Mouse (Mus musculus): ENCODE data around the gene Pick1. TPM values are rescaled to one million over a fixed set of nuclear protein-coding genes. Genes with fewer than 3 reads are reported as not detected.

Gene Pick1
- total RNA-seq (2021), result 18.6 and 22.9 TPM in 2 replicates
- long read RNA-seq, experiment 1, transcript Pick1-201 (13 exons, 1,977 nt), result major isoform, 13 of 25 reads
- long read RNA-seq, experiment 1, partial matches to known transcripts, result 7 of 25 reads
- long read RNA-seq, experiment 1, other reads (novel, unspliced or antisense), result 3 of 25 reads
- long read RNA-seq, experiment 2, partial matches to known transcripts, result 3 of 10 reads
- long read RNA-seq, experiment 2, other reads (novel, unspliced or antisense), result 3 of 10 reads

DNA sequence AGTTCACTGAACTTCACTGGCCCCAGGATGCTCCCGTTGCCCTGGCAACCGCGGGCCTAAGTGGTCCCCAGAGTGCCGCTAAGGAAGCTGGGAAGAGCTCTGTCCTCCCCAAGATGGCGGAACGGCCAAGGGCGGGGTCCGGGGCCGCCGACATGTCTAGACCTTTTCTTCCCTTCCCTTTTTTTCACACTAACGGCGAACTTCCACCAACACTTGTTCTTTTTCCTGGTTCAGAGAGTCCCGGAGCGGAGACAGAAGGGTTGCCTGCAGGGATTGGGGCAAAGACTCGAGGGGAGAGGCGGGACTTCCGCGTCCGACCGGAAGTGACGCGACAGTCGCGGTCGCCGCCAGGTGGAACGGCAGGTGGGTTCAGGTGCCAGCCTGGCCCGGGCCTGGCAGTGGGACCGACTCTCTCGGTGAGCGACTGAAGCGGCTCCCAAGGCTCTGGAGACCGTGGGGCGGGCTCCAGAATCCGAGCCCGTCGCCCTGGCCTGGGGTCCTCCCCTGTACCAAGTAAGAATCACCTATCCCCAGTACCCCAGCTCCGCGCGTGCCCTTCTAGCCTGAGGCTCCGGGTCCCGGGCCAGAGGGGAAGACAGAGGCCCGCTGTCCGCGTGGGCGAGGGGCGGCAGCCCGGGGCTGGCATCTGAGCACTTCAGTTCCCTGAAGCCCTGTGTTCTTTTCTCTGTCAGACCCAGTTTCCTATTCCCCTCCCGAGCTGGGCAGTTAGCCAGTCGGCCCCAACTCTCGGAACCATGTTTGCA is at the start of gene Pick1, which contains the start of gene Gm49486:
TSS of gene Pick1 (plus strand) at position 116 of the 764 bp plus-strand sequence.
TSS of gene Gm49486 (plus strand) at position 334 of the 764 bp plus-strand sequence.
- DNase-seq, result peak; percentile 93

GRCm38 (mm10) chr15:79185213-79185612 is 43.8 kb upstream of the Pick1 start:
- no peak for DNase-seq

DNA sequence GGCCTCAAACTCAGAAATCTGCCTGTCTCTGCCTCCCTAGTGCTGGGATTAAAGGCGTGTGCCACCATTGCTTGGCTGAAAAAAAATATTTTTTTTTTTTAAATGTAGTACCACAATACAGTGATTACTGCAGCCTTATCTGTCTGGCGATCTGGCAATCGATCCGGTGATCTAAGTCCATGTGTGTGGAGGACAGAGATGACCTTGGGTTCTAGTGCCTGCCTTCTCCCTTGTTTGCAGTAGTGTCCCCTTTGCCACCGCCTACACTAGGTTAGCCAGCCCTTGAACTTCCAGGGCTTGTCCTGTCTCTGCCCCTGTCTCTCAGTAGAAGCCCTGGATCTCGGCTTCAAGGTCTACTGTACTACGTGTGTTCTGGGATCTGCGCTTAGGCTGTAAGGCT is 41.2 kb upstream of the Pick1 start:
- no peak for DNase-seq

DNA sequence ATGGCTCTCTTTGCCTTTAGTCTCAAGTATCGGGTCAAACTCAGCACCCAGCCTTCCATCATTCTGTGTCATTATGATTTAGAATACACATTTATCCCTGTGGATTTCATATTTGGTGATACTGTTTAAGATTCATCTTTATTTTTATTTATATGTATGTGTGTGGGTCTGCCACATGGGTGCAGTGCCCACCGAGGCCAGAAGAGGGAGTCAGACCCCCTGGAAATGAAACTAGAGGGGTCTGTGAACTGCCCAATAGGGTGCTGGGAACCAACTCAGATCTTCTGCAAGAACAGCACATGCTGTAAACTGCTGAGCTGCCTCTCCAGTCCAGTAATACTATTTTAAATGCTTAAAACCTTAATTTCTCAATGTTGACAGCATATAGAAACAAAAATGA is 37.5 kb upstream of the Pick1 start:
- DNase-seq, result no peak

DNA sequence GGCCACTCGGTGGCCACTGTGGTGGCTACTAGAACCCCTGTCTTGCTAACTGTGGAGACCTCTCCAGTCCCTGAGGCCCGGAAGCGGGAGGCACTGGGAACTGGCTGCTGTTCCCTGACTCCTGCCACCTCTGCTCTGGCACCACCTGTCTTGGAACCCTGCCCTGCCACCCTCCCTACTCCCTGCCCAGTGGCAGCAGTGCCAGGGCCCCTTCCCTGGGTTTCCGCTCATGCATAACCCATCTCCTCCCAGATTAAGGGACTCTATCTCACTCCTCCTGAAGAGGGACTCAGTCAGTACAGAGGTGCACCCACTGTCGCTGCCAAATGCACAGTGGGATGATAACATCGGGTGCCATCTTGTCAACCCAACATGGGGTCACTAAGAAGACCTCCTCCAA is 36.5 kb upstream of the Pick1 start:
- DNase-seq, result no peak

GRCm38 (mm10) chr15:79192885-79193845 is 35.8 kb upstream of the Pick1 start:
- peak; percentile 24 for DNase-seq

DNA sequence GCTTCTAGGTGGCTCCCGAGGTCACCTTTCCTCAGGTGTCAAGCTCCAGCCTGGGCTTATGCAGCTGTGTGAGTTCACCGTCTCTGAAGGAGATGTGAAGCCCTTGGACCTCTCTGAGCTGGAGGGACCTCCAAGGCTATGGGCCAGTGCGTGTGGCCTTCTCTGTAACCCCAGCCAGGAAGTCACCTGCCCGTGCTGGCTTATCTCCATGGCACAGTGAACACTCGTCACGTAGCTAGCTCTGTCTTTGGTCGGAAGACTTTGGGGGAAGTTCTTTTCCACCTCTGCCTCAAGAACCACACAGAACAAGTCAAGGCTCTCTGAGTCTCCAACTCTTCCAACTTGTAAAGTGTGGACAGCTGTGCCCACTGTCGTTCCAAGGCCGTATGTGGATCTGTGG is 34.9 kb upstream of the Pick1 start:
- no peak for DNase-seq

- DNase-seq, result no peak
These were observed 34.0 kb upstream of the Pick1 start for GRCm38 (mm10) chr15:79194946-79195345.

DNA sequence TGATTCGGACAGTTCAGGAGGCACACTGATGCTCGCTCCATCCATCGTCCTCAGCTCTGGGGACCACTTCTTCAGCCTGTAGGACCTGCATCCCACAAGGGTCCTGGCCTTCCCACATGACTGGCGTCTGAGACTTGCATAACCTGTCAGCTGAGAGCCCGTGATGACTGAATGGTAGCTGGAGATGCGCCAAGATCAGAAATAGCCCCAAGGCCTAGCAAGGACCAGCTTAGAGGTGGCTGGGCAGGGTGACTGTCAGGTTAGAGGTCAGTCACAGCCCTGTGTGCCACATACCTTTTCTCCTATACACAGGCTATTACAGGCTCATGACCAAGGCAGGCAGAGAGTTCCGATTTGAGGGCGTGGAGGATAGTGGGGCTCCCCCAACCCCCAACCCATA is 33.5 kb upstream of the Pick1 start:
- peak; percentile 70 for DNase-seq

DNA sequence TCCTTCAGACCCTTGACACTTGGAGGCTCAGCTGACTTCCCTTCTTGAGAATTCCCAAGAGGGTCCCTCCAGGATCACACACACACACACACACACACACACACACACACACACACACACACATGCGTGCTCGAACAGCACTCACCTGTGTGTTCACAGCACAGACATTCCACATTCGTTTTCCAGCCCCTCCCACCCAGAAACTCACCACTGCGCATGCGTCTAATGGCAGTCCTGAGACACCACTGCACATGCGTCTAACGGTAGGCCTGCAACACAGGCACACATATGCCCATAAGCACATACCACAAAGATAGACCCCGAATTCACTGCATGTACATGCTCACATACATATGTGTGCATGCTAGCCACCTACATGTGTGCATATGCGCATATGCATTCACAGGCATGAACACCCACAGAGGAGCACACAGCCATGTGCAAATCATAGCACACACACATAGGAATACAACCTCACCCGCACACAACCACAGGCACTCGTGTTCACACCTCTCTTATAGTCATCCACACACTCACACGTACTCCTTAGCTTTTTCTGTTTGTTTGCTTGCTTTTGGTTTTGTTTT is 29.5 kb upstream of the Pick1 start:
- DNase-seq, result no peak

DNA sequence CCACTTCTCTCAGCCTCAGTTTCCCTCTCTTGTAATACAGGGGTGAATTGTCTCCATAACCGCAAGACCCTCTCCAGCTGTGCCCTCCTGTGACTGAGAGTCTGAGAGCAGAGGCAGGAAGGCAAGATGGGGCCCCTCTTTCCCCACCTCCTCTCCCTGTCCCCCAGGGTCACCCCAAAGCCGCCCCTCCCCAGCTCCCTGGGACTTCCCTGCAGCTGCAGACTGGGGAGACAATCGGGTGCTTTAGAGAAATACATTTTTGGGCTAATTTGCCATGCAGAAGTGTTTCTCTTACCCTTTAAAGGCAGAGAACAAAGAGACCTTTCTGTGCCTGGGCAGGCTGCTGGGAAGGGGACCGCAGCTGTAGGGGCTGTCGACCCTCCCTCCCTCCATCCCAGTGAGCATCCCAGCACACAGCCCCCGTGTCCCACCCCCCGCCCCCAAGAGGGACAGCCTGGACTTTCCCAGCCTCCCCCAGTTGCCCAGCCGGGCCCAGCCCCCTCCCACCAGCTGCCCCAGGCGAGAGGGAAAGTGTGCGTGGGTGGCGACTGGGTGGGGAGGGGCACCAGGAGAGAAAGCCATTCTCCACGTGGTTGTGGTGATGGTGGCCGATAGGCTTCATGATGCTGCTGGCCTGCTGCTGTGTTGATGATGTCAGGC is 27.4 kb upstream of the Pick1 start:
- DNase-seq, result peak; percentile 38

DNA sequence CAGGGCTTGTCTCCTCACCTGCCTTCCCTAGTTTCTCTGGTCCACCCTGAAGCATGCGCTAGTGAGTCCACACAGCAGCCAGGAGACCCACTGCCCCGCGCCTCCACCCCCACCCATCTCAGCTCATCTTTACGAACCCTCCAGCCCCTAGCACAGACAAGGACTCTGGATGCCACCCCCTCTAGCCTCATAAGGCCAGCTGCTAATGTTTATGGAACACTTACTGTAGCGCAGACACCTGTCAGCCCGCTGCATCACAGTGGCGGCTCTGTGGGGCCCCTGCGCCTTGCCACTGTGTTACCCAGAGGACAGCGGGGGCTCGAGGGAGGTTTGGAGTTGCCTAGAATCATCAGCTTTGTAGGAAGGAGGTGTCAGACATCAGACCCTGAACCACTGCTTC is 26.4 kb upstream of the Pick1 start:
- DNase-seq, result no peak

- DNase-seq, result peak; percentile 75
These were observed 20.8 kb upstream of the Pick1 start for GRCm38 (mm10) chr15:79208211-79208610.

GRCm38 (mm10) chr15:79208758-79209439 is 20.1 kb upstream of the Pick1 start:
- DNase-seq, result peak; percentile 51

DNA sequence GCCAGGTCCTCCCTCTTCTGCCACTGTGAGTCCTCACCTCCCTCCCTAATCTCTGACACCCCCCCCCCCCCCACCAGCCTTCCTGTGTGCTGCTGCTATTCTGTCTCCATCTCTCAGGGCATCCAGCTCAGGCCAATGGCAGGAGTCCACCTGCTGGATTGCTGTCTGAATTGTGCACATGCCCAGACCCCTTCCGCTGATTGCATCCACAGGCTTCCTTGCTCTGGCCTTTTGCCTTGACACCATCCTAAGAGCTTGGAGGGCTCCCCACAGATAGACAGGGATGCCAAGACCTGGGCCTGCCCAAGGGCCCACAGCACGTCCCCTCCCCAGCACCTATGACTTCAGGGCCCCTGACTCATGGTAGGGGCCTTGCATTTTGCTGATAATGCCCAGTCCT is 18.6 kb upstream of the Pick1 start:
- no peak for DNase-seq

- no peak for DNase-seq
These were observed 16.1 kb upstream of the Pick1 start for GRCm38 (mm10) chr15:79212750-79213446.

- no peak for DNase-seq
These were observed 15.4 kb upstream of the Pick1 start for GRCm38 (mm10) chr15:79213591-79213990.

DNA sequence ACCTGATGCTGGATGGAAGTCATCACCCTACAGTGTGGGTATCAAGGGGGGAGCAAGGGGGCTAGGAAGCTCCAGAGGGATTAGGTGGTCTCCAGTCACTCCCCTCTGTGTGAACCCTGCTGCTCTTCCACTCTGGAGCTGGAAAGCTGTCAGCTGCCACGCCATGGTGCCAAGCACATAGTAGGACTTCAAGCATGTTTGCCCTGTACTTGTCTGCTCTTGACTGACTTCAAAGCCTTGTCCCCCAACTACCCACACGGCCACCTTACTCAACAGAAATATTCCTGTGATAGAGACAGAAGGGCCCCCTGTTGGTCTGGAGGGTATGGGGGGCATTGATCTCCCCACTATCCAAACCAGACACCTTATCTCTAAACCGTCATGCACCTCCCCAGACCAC is 12.8 kb upstream of the Pick1 start:
- DNase-seq, result no peak

DNA sequence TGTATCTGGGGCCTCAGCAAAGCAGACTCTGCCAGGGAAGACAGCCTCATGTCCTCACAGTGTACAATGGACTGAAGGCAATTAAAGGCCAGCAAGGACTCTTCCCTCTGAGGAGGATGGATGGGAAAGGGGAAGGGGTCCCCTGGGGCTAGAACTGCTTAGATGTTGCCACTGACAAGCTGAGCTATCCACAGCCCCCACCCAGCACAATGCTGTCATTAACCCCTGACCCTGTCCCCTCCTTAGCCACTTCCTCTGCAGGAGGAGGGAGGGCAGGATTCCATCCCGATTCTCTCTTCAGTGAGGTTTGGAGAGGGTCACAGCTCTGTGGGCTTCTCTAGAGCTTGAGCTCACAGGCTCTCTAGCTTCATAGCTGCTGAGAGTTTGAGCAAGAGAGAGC is 9.4 kb upstream of the Pick1 start:
- DNase-seq, result no peak

DNA sequence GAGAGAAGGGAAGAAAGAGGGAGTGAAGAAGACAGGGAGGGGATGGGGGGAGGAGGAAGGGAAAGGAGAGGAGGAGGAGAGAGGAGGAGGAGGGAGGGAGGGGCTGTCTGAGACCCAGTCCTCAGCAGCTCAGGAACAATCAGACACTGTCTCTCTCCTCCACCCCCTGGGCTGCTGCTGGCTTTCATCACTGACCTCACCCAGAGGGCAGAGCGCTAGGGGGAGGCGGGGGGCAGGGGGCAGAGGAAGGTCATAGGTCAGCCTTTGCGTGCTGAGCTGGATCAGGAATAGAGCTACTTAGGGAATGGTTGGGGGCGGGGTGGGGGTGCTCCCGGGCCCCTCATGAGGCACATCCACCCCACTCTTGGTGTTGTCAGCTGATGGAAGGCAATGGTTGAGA is 5.3 kb upstream of the Pick1 start:
- DNase-seq, result no peak

Data from adrenal gland, postnatal 14 days (tissue).